Mouse (Mus musculus) MEL (cell line): Measurements from ENCODE around the gene Ppil3.

Experiments
- CTCF ChIP-seq, 3 experiments: IDR thresholded peaks in 2 of 3; conservative IDR thresholded peaks in 1 of 3; 2 replicates each; pipeline ENCODE4 v1.5.1; 2011 to 2012; ENCODE audit warnings: low read length in 3 of 3, low read depth in 2 of 3, mild to moderate bottlenecking in 2 of 3, improper control_type of control experiment in 1 of 3, inconsistent platforms in 1 of 3, mixed read lengths in 1 of 3, moderate library complexity in 1 of 3; ENCODE audit not compliant: control insufficient read depth in 1 of 3, insufficient read depth in 1 of 3, poor library complexity in 1 of 3, severe bottlenecking in 1 of 3
- EP300 ChIP-seq, 2 experiments: IDR thresholded peaks; 2 replicates each; pipeline ENCODE4 v1.6.1; 2011; ENCODE audit warnings: improper control_type of control experiment in 2 of 2, low read length in 2 of 2, low read depth in 1 of 2, mild to moderate bottlenecking in 1 of 2
- MAX ChIP-seq: IDR thresholded peaks from 2 replicates; pipeline ENCODE4 v1.6.1; 2011; ENCODE audit warnings: low read length, improper control_type of control experiment
- MXI1 ChIP-seq: IDR thresholded peaks from 2 replicates; pipeline ENCODE4 v1.6.1; 2011; ENCODE audit warnings: mild to moderate bottlenecking, low read depth, low read length, improper control_type of control experiment
- POLR2A ChIP-seq, 2 experiments: IDR thresholded peaks; 2 replicates each; pipeline ENCODE4 v1.6.1; 2011 to 2012; ENCODE audit warnings: low read length in 2 of 2, mild to moderate bottlenecking in 2 of 2, control low read depth in 1 of 2, improper control_type of control experiment in 1 of 2, low read depth in 1 of 2, moderate library complexity in 1 of 2; ENCODE audit not compliant: control insufficient read depth in 1 of 2, insufficient read depth in 1 of 2, poor library complexity in 1 of 2
- POLR2AphosphoS2 ChIP-seq: IDR thresholded peaks from 2 replicates; pipeline ENCODE4 v1.6.1; 2011; ENCODE audit warnings: low read length, improper control_type of control experiment
- RAD21 ChIP-seq: IDR thresholded peaks from 2 replicates; pipeline ENCODE4 v1.6.1; 2011; ENCODE audit warnings: mild to moderate bottlenecking, low read depth, low read length, improper control_type of control experiment
- USF2 ChIP-seq, 2 experiments: IDR thresholded peaks; 2 replicates each; pipeline ENCODE4 v1.6.1; 2011 to 2012; ENCODE audit warnings: improper control_type of control experiment in 2 of 2, low read length in 2 of 2, borderline replicate concordance in 1 of 2, inconsistent platforms in 1 of 2, low read depth in 1 of 2, mild to moderate bottlenecking in 1 of 2; ENCODE audit not compliant: insufficient read depth in 1 of 2
- ZNF384 ChIP-seq: IDR thresholded peaks from 2 replicates; pipeline ENCODE4 v1.6.1; 2012; ENCODE audit warnings: low read depth, mild to moderate bottlenecking, inconsistent platforms, low read length, improper control_type of control experiment

DNA sequence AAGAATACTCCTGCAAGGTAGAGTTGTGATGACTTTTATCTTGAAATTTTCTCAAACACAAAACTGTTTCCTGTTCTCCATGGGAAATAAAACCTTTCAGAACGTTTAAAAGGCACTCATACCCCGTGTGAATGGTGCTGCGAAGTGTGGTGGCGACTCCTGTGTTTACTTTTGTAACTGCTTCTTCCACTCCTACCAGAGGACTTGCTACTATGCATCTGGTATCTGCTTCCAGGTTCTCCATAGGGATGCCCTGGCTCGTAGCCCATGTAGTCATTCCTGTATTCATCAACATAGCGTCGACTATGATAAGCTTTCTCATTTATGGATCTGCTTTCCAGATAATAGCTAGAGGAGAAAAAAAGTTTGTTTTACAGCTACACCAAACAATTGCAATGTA is 24.3 kb downstream of the Ppil3 start:
- TF ChIP-seq EP300 (IDR thresholded peaks at IDR 0.05; ENCODE audit: low read depth in 1 of 2, low read length in 2 of 2) (no peak), POLR2AphosphoS2 (no peak), CTCF (IDR thresholded peaks at IDR 0.05 in 2 of 3, conservative IDR thresholded peaks at IDR 0.05 in 1 of 3; ENCODE audit: control insufficient read depth in 1 of 3, insufficient read depth in 1 of 3, low read depth in 2 of 3, low read length in 3 of 3, poor library complexity in 1 of 3, severe bottlenecking in 1 of 3) (no peak), POLR2A (IDR thresholded peaks at IDR 0.05; ENCODE audit: control insufficient read depth in 1 of 2, insufficient read depth in 1 of 2, low read depth in 1 of 2, low read length in 2 of 2, poor library complexity in 1 of 2) (no peak), USF2 (IDR thresholded peaks at IDR 0.05; ENCODE audit: borderline replicate concordance in 1 of 2, insufficient read depth in 1 of 2, low read depth in 1 of 2, low read length in 2 of 2) (no peak), ZNF384 (no peak), RAD21 (no peak), MXI1 (no peak), MAX (no peak)
